Mouse (Mus musculus): ENCODE measurements around the gene Spock2. TPM values are rescaled to one million over a fixed set of nuclear protein-coding genes. Genes with fewer than 3 reads are reported as not detected.

Spock2 gene
- polyA plus RNA-seq, 1 experiment from 2014 or later, result 68.6 TPM

- H3K4me1 ChIP-seq (replicated peaks; ENCODE audit: control insufficient read depth, insufficient read depth, low read length), result no peaks in the 10 kb centered on the region
- H3K36me3 ChIP-seq (ENCODE audit: control insufficient read depth, insufficient read depth), result no peaks in the 10 kb centered on the region
- H3K9me3 ChIP-seq (ENCODE audit: control insufficient read depth, low read length), result no peaks in the 10 kb centered on the region
- H3K4me2 ChIP-seq (ENCODE audit: low read length), result no peak overlapping the region
- WGBS, result 86% methylated on average over 5 of the region's 5 CpGs
- H3K27me3 ChIP-seq (replicated peaks; ENCODE audit: control insufficient read depth, insufficient read depth, low read length), result no peaks in the 10 kb centered on the region
- no peak overlapping the region for H3K27ac ChIP-seq (ENCODE audit: low read length)
- no peak for ATAC-seq
- no peak overlapping the region for H3K4me3 ChIP-seq (replicated peaks; ENCODE audit: low read length)
- no peak overlapping the region for H3K9ac ChIP-seq (replicated peaks; ENCODE audit: low read depth, low read length)
Observed at GRCm38 (mm10) chr10:60097774-60098173, 8.2 kb upstream of the Spock2 start.

DNA sequence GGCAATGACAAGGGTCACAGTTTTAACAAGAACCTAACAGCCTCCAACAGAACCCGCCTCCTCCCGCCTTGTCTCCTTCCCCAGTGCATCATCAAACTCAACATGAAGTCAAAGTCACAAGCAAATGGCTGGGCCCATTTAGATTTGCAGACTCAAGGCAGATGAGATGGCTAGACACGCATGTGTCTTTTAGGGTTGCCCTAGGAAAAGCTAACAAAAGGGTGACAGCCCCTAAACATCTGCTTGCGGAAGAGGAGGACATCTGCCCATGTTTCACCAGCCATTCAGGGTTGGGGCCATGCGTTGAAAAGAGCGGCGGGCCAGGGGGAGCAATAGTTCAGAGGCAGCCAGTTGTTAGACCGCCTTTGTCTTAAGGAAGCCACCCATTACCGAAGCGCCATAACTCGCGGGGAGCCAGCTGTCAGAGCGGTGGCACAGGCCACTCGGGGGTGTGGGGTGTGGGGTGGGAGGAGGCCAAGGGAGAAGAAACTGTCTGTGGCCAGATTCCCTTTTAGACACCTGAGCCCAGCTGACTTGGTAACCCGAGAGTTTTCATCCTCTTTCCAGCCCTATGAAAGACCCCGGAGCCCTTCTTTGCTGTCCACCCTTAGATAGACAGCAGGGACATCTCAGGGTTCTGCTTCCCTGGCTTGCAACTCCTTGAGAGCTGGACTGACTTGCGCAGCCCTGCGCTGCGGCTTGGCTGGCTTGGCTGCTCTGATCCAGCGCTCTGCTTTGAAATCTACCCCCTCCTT is 451 bp upstream of the Spock2 start:
- H3K4me1 ChIP-seq (replicated peaks; ENCODE audit: control insufficient read depth, insufficient read depth, low read length), result peaks cover 28% of the 10 kb centered on the region
- no peaks in the 10 kb centered on the region for H3K36me3 ChIP-seq (ENCODE audit: control insufficient read depth, insufficient read depth)
- 16% methylated on average over 20 of the region's 20 CpGs for WGBS
- ATAC-seq, result peak; percentile 44
- H3K9ac ChIP-seq (replicated peaks; ENCODE audit: low read depth, low read length), result peak overlapping the region; percentile 89
- H3K9me3 ChIP-seq (ENCODE audit: control insufficient read depth, low read length), result no peaks in the 10 kb centered on the region
- no peaks in the 10 kb centered on the region for H3K27me3 ChIP-seq (replicated peaks; ENCODE audit: control insufficient read depth, insufficient read depth, low read length)
- H3K4me2 ChIP-seq (ENCODE audit: low read length), result peak overlapping the region; percentile 92
- peak overlapping the region; percentile 67 for H3K27ac ChIP-seq (ENCODE audit: low read length)
- peak overlapping the region; percentile 72 for H3K4me3 ChIP-seq (replicated peaks; ENCODE audit: low read length)

DNA sequence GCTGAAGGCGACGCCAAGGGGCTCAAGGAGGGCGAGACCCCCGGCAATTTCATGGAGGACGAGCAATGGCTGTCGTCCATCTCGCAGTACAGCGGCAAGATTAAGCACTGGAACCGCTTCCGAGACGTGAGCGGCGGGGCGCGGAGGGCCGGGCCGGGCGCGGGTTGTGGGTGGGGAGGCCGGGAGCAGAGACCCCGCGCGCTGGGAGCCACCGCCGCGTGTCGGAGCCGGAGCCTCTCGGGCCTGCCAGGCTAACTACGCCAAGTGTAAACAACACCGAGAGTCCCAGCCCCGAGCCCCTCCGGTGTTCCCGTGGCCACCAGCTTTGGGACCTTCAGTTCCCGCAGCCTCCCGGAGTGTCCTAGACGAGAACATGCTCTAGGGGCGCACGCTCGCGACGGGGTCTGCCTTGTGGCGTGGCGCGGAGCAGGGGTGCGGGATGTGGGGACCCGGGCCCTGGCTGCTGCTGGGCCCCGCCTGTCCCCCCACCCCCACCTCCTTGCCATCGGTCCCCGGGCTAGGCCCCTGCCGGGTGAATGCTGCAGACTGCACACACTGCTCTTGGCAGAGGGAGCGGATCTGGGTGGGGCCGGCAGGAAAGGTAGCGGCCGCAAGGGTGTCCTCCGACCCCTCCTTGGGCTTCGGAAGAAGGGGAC is 640 bp downstream of the Spock2 start:
- Histone ChIP-seq H3K27me3 (replicated peaks; ENCODE audit: control insufficient read depth, insufficient read depth, low read length) (no peaks in the 10 kb centered on the region), H3K9me3 (ENCODE audit: control insufficient read depth, low read length) (no peaks in the 10 kb centered on the region)

GRCm38 (mm10) chr10:60107448-60107847 is 1.4 kb downstream of the Spock2 start:
- Histone ChIP-seq H3K27ac (ENCODE audit: low read length) (0 out of 2 replicates have a peak overlapping the region, but pooled peaks have one; percentile 3), H3K36me3 (ENCODE audit: control insufficient read depth, insufficient read depth) (no peaks in the 10 kb centered on the region), H3K4me2 (ENCODE audit: low read length) (peak overlapping the region; percentile 92), H3K9me3 (ENCODE audit: control insufficient read depth, low read length) (no peaks in the 10 kb centered on the region), H3K27me3 (replicated peaks; ENCODE audit: control insufficient read depth, insufficient read depth, low read length) (no peaks in the 10 kb centered on the region), H3K9ac (replicated peaks; ENCODE audit: low read depth, low read length) (peak overlapping the region; percentile 89), H3K4me3 (replicated peaks; ENCODE audit: low read length) (peak overlapping the region; percentile 72), H3K4me1 (replicated peaks; ENCODE audit: control insufficient read depth, insufficient read depth, low read length) (peaks cover 28% of the 10 kb centered on the region)
- no peak for ATAC-seq
- 2% methylated on average over 28 of the region's 28 CpGs for WGBS

More for the DNA sequence above, 640 bp downstream of the Spock2 start:
- H3K4me1 ChIP-seq (replicated peaks; ENCODE audit: control insufficient read depth, insufficient read depth, low read length), result peaks cover 28% of the 10 kb centered on the region
- 1% methylated on average over 53 of the region's 57 CpGs for WGBS
- ATAC-seq, result peak; percentile 75
- H3K36me3 ChIP-seq (ENCODE audit: control insufficient read depth, insufficient read depth), result no peaks in the 10 kb centered on the region
- peak overlapping the region; percentile 89 for H3K9ac ChIP-seq (replicated peaks; ENCODE audit: low read depth, low read length)
- H3K27ac ChIP-seq (ENCODE audit: low read length), result peak overlapping the region; percentile 79
- peak overlapping the region; percentile 92 for H3K4me2 ChIP-seq (ENCODE audit: low read length)
- H3K4me3 ChIP-seq (replicated peaks; ENCODE audit: low read length), result peak overlapping the region; percentile 72

DNA sequence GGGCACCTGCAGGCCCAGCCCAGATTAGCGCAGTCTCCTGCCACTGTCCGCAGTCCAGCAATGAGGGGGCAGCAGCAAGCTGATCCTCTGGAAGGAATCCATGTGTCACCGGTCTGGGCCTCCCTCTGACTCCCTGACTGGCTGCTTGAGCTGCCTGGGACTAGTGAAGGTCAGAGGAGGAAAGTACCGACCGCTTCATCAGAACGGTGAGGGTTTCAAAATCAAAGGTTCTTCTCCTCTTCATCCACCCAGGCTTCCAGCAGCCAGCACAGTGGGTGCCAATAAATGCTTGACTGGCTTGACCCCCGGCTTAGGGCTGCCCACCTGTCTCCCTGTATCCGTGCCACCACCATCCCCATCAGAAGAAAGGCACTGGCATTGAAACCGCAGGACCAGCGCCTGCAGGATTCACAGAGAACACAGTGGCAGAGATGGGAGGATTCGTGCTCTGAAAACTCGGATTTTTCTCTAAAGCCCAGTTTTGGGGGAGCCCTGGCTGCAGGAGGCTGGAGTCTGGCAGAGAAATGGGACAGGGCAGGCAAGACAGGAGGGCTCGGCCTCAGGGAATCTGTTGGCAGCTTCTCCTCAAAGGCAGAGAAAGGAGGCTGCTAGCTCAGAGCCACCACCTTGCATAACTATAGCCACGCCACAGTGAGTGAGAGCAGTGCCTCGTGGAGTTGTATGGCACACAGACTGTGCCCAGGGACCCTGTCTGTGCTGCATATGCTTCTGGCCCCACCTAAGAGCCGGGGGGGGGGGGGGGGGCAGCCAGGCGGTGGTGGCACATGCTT is 2.5 kb downstream of the Spock2 start:
- no peaks in the 10 kb centered on the region for H3K36me3 ChIP-seq (ENCODE audit: control insufficient read depth, insufficient read depth)
- H3K4me2 ChIP-seq (ENCODE audit: low read length), result peak overlapping the region; percentile 92
- peaks cover 28% of the 10 kb centered on the region for H3K4me1 ChIP-seq (replicated peaks; ENCODE audit: control insufficient read depth, insufficient read depth, low read length)
- WGBS, result 34% methylated on average over 16 of the region's 17 CpGs
- peak overlapping the region; percentile 72 for H3K4me3 ChIP-seq (replicated peaks; ENCODE audit: low read length)
- no peak for ATAC-seq
- H3K9ac ChIP-seq (replicated peaks; ENCODE audit: low read depth, low read length), result peak overlapping the region; percentile 45
- no peaks in the 10 kb centered on the region for H3K27me3 ChIP-seq (replicated peaks; ENCODE audit: control insufficient read depth, insufficient read depth, low read length)
- H3K27ac ChIP-seq (ENCODE audit: low read length), result no peak overlapping the region
- H3K9me3 ChIP-seq (ENCODE audit: control insufficient read depth, low read length), result no peaks in the 10 kb centered on the region

DNA sequence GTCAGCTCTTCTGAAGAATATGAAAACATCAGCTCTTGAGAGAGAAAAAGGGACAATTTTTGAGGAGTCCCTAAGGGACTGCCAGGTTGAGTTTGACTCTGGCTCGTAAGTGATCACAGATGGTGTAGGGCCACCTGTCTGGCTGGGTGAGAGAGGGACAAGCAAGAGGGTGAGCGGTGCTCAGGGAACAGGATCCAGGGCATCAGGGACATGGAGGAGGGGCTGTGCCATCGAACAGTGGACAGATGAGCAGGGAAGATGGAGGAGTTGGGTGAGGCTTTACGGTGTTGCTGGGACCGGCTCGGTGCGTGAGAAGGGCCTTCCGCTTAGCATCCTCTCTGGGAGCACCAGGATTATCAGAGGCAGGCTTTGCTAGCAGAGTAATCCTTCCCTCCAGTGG is 3.3 kb downstream of the Spock2 start:
- Histone ChIP-seq H3K27me3 (replicated peaks; ENCODE audit: control insufficient read depth, insufficient read depth, low read length) (no peaks in the 10 kb centered on the region), H3K9me3 (ENCODE audit: control insufficient read depth, low read length) (no peaks in the 10 kb centered on the region), H3K4me1 (replicated peaks; ENCODE audit: control insufficient read depth, insufficient read depth, low read length) (peaks cover 28% of the 10 kb centered on the region), H3K4me2 (ENCODE audit: low read length) (0 out of 2 replicates have a peak overlapping the region, but pooled peaks have one; percentile 10), H3K9ac (replicated peaks; ENCODE audit: low read depth, low read length) (no peak overlapping the region), H3K36me3 (ENCODE audit: control insufficient read depth, insufficient read depth) (no peaks in the 10 kb centered on the region), H3K4me3 (replicated peaks; ENCODE audit: low read length) (no peak overlapping the region), H3K27ac (ENCODE audit: low read length) (no peak overlapping the region)
- no peak for ATAC-seq
- WGBS, result 82% methylated on average over 8 of the region's 8 CpGs

DNA sequence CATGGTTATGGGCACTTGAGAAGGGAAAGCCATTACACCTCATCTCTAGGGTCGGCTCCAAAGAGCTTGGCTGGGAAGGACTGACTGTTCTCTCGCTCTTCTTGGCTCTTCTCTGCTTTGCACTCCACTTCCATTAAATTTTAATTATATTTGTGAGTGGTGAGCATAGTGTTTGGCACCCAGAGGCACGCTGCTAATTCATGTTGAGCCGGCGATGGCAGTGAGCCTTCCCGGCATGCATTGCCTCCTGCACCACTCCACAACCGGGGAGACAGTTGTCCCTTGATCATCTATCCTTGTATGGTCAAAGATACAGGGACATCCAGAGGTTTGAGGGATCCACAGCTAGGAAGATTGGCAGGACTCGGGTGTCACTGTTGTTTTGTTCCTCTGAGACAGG is 4.0 kb downstream of the Spock2 start:
- ATAC-seq, result no peak
- Histone ChIP-seq H3K9ac (replicated peaks; ENCODE audit: low read depth, low read length) (no peak overlapping the region), H3K9me3 (ENCODE audit: control insufficient read depth, low read length) (no peaks in the 10 kb centered on the region), H3K27me3 (replicated peaks; ENCODE audit: control insufficient read depth, insufficient read depth, low read length) (no peaks in the 10 kb centered on the region), H3K36me3 (ENCODE audit: control insufficient read depth, insufficient read depth) (no peaks in the 10 kb centered on the region), H3K4me2 (ENCODE audit: low read length) (no peak overlapping the region), H3K27ac (ENCODE audit: low read length) (no peak overlapping the region), H3K4me3 (replicated peaks; ENCODE audit: low read length) (no peak overlapping the region), H3K4me1 (replicated peaks; ENCODE audit: control insufficient read depth, insufficient read depth, low read length) (peaks cover 29% of the 10 kb centered on the region)
- WGBS, result 69% methylated on average over 8 of the region's 8 CpGs

GRCm38 (mm10) chr10:60110908-60111475 is 5.0 kb downstream of the Spock2 start:
- no peaks in the 10 kb centered on the region for H3K36me3 ChIP-seq (ENCODE audit: control insufficient read depth, insufficient read depth)
- no peak overlapping the region for H3K9ac ChIP-seq (replicated peaks; ENCODE audit: low read depth, low read length)
- no peak overlapping the region for H3K4me3 ChIP-seq (replicated peaks; ENCODE audit: low read length)
- no peak overlapping the region for H3K27ac ChIP-seq (ENCODE audit: low read length)
- no peak overlapping the region for H3K4me2 ChIP-seq (ENCODE audit: low read length)
- WGBS, result 89% methylated on average over 10 of the region's 10 CpGs
- H3K27me3 ChIP-seq (replicated peaks; ENCODE audit: control insufficient read depth, insufficient read depth, low read length), result no peaks in the 10 kb centered on the region
- no peak for ATAC-seq
- H3K4me1 ChIP-seq (replicated peaks; ENCODE audit: control insufficient read depth, insufficient read depth, low read length), result peaks cover 30% of the 10 kb centered on the region
- H3K9me3 ChIP-seq (ENCODE audit: control insufficient read depth, low read length), result no peaks in the 10 kb centered on the region
